Mouse (Mus musculus) left cerebral cortex, adult 8-10 months (tissue): ENCODE measurements around the gene Uprt. TPM values are rescaled to one million over a fixed set of nuclear protein-coding genes. Genes with fewer than 3 reads are reported as not detected.

Source experiments
- DNase-seq, 2 experiments: peaks; one replicate each; pipeline ENCODE4 v3.0.0; 2022; ENCODE audit warnings: low spot score in 2 of 2
- total RNA-seq, 4 experiments: library from RNA; stranded (reverse); gene quantifications; 2 replicates each; pipeline ENCODE4 v1.2.4; 2022

Gene Uprt
- total RNA-seq, result 10 to 100 TPM; 12.9 to 16.0 (median 13.6) TPM

- DNase-seq, result peak; percentile 28 to 77
Measured at GRCm38 (mm10) chrX:104482572-104483443, at the start of gene Uprt. TSS of gene Uprt (plus strand) at chrX:104482818.

- DNase-seq, result no peak
Measured at GRCm38 (mm10) chrX:104433456-104433855, 49.2 kb upstream of the Uprt start.

GRCm38 (mm10) chrX:104452433-104452832 lies 30.2 kb upstream of the Uprt start:
- DNase-seq, result no peak

GRCm38 (mm10) chrX:104461755-104462154 lies 20.9 kb upstream of the Uprt start:
- no peak for DNase-seq

- no peak for DNase-seq
Measured at GRCm38 (mm10) chrX:104464376-104464775, 18.2 kb upstream of the Uprt start.

GRCm38 (mm10) chrX:104478041-104478440 lies 4.6 kb upstream of the Uprt start:
- no peak for DNase-seq

GRCm38 (mm10) chrX:104483444-104483808 lies 808 bp downstream of the Uprt start:
- peak in 1 of 2 experiments; percentile 15 for DNase-seq

GRCm38 (mm10) chrX:104485596-104485995 lies 3.0 kb downstream of the Uprt start:
- no peak for DNase-seq

GRCm38 (mm10) chrX:104488036-104488435 lies 5.4 kb downstream of the Uprt start:
- DNase-seq, result no peak

- DNase-seq, result no peak
Measured at GRCm38 (mm10) chrX:104488870-104489467, 6.4 kb downstream of the Uprt start.

GRCm38 (mm10) chrX:104489626-104490355 lies 7.2 kb downstream of the Uprt start:
- no peak for DNase-seq

- no peak for DNase-seq
Measured at GRCm38 (mm10) chrX:104501765-104502164, 19.1 kb downstream of the Uprt start.

GRCm38 (mm10) chrX:104542635-104543034 lies 60.0 kb downstream of the Uprt start:
- no peak for DNase-seq

- DNase-seq, result no peak
Measured at GRCm38 (mm10) chrX:104543919-104544595, 61.4 kb downstream of the Uprt start.

GRCm38 (mm10) chrX:104545283-104545682 lies 62.7 kb downstream of the Uprt start:
- DNase-seq, result no peak

Other genes with a start within 250 kb of the Uprt start
- 10 to 100 TPM; 26.3 to 31.9 (median 29.5) TPM for gene Abcb7, start 69.0 kb upstream of the Uprt start, total RNA-seq
- gene Zdhhc15, start 188.2 kb downstream of the Uprt start, total RNA-seq, result 1 to 10 TPM; 5.8 to 7.4 (median 6.5) TPM